Mouse (Mus musculus): ENCODE measurements around the gene Trpc4ap. TPM values are rescaled to one million over a fixed set of nuclear protein-coding genes. Genes with fewer than 3 reads are reported as not detected.

Trpc4ap gene
- polyA plus RNA-seq, 1 experiment, result 70.5 TPM

GRCm38 (mm10) chr2:155662390-155662789, 29.8 kb downstream of the Trpc4ap start:
- H3K4me3 ChIP-seq (ENCODE audit: insufficient read depth, poor library complexity, severe bottlenecking), result no peak overlapping the region
- H3K79me2 ChIP-seq (ENCODE audit: control insufficient read depth, insufficient read depth), result no peaks in the 10 kb centered on the region
- TF ChIP-seq MYOG (IDR thresholded peaks at IDR 0.05; ENCODE audit: control insufficient read depth, extremely low read depth, insufficient read length) (no peak), MYOD1 (IDR thresholded peaks at IDR 0.05; ENCODE audit: control insufficient read depth, insufficient read length, low read depth) (no peak), CTCF (IDR thresholded peaks at IDR 0.05; ENCODE audit: control insufficient read depth, insufficient read depth, insufficient read length) (no peak), CEBPB (IDR thresholded peaks at IDR 0.05; ENCODE audit: low read depth) (no peak), USF1 (IDR thresholded peaks at IDR 0.05; ENCODE audit: low read depth) (no peak), MAX (IDR thresholded peaks at IDR 0.05) (no peak), FOSL1 (IDR thresholded peaks at IDR 0.05; ENCODE audit: insufficient read depth, low read length, poor library complexity, severe bottlenecking) (no peak)
- no peaks in the 10 kb centered on the region for H3K27me3 ChIP-seq (ENCODE audit: control insufficient read depth, insufficient read depth, insufficient read length)
- H3ac ChIP-seq (ENCODE audit: control insufficient read depth, insufficient read length, low read depth), result no peak overlapping the region
- H3K79me3 ChIP-seq (ENCODE audit: low read depth), result no peaks in the 10 kb centered on the region
- peaks cover 62% of the 10 kb centered on the region for H3K36me3 ChIP-seq (ENCODE audit: control insufficient read depth, insufficient read depth)

- Histone ChIP-seq H3K79me3 (ENCODE audit: low read depth) (no peaks in the 10 kb centered on the region), H3K4me3 (ENCODE audit: insufficient read depth, poor library complexity, severe bottlenecking) (no peak overlapping the region), H3ac (ENCODE audit: control insufficient read depth, insufficient read length, low read depth) (no peak overlapping the region), H3K79me2 (ENCODE audit: control insufficient read depth, insufficient read depth) (no peaks in the 10 kb centered on the region), H3K27me3 (ENCODE audit: control insufficient read depth, insufficient read depth, insufficient read length) (no peaks in the 10 kb centered on the region), H3K36me3 (ENCODE audit: control insufficient read depth, insufficient read depth) (peaks cover 75% of the 10 kb centered on the region)
- no peak for TF ChIP-seq FOSL1 (IDR thresholded peaks at IDR 0.05; ENCODE audit: insufficient read depth, low read length, poor library complexity, severe bottlenecking)
- TF ChIP-seq MYOG (IDR thresholded peaks at IDR 0.05; ENCODE audit: control insufficient read depth, extremely low read depth, insufficient read length), result no peak
- TF ChIP-seq USF1 (IDR thresholded peaks at IDR 0.05; ENCODE audit: low read depth), result no peak
- TF ChIP-seq CEBPB (IDR thresholded peaks at IDR 0.05; ENCODE audit: low read depth), result no peak
- no peak for TF ChIP-seq CTCF (IDR thresholded peaks at IDR 0.05; ENCODE audit: control insufficient read depth, insufficient read depth, insufficient read length)
Measured at GRCm38 (mm10) chr2:155655759-155656372, 36.3 kb downstream of the Trpc4ap start.

- TF ChIP-seq MYOD1 (IDR thresholded peaks at IDR 0.05; ENCODE audit: control insufficient read depth, insufficient read length, low read depth) (no peak), FOSL1 (IDR thresholded peaks at IDR 0.05; ENCODE audit: insufficient read depth, low read length, poor library complexity, severe bottlenecking) (no peak), USF1 (IDR thresholded peaks at IDR 0.05; ENCODE audit: low read depth) (no peak), MAX (IDR thresholded peaks at IDR 0.05) (no peak), CTCF (IDR thresholded peaks at IDR 0.05; ENCODE audit: control insufficient read depth, insufficient read depth, insufficient read length) (no peak), CEBPB (IDR thresholded peaks at IDR 0.05; ENCODE audit: low read depth) (no peak), MYOG (IDR thresholded peaks at IDR 0.05; ENCODE audit: control insufficient read depth, extremely low read depth, insufficient read length) (no peak)
- Histone ChIP-seq H3K27me3 (ENCODE audit: control insufficient read depth, insufficient read depth, insufficient read length) (no peaks in the 10 kb centered on the region), H3K4me3 (ENCODE audit: insufficient read depth, poor library complexity, severe bottlenecking) (no peak overlapping the region), H3K79me2 (ENCODE audit: control insufficient read depth, insufficient read depth) (no peaks in the 10 kb centered on the region), H3ac (ENCODE audit: control insufficient read depth, insufficient read length, low read depth) (no peak overlapping the region), H3K79me3 (ENCODE audit: low read depth) (no peaks in the 10 kb centered on the region), H3K36me3 (ENCODE audit: control insufficient read depth, insufficient read depth) (peaks cover 86% of the 10 kb centered on the region)
Measured at GRCm38 (mm10) chr2:155652618-155653017, 39.6 kb downstream of the Trpc4ap start.

DNA sequence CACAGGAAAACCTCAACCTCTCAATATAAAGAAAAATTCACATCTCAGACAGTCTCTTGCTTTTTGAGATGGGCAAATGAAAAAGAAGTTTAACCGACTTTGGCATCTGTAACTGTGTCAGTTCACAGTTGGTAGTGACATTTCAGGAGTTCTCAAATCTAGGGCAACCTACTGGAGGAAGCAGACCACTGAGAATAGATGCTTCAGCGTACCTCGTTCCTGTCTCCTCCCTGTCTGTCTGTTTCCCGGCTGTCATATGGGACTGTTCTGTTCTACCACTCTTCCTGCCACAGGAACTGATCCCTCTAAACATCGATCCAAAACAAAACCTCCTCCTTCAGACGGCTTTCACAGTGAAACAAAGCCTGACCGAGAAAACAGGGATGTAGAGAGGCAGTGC, 46.4 kb downstream of the Trpc4ap start:
- H3ac ChIP-seq (ENCODE audit: control insufficient read depth, insufficient read length, low read depth), result no peak overlapping the region
- H3K36me3 ChIP-seq (ENCODE audit: control insufficient read depth, insufficient read depth), result peaks cover 57% of the 10 kb centered on the region
- no peak for TF ChIP-seq MAX (IDR thresholded peaks at IDR 0.05)
- TF ChIP-seq FOSL1 (IDR thresholded peaks at IDR 0.05; ENCODE audit: insufficient read depth, low read length, poor library complexity, severe bottlenecking), result no peak
- no peak for TF ChIP-seq MYOG (IDR thresholded peaks at IDR 0.05; ENCODE audit: control insufficient read depth, extremely low read depth, insufficient read length)
- TF ChIP-seq CEBPB (IDR thresholded peaks at IDR 0.05; ENCODE audit: low read depth), result no peak
- no peaks in the 10 kb centered on the region for H3K79me3 ChIP-seq (ENCODE audit: low read depth)
- H3K4me3 ChIP-seq (ENCODE audit: insufficient read depth, poor library complexity, severe bottlenecking), result no peak overlapping the region
- no peaks in the 10 kb centered on the region for H3K27me3 ChIP-seq (ENCODE audit: control insufficient read depth, insufficient read depth, insufficient read length)
- H3K79me2 ChIP-seq (ENCODE audit: control insufficient read depth, insufficient read depth), result no peaks in the 10 kb centered on the region

DNA sequence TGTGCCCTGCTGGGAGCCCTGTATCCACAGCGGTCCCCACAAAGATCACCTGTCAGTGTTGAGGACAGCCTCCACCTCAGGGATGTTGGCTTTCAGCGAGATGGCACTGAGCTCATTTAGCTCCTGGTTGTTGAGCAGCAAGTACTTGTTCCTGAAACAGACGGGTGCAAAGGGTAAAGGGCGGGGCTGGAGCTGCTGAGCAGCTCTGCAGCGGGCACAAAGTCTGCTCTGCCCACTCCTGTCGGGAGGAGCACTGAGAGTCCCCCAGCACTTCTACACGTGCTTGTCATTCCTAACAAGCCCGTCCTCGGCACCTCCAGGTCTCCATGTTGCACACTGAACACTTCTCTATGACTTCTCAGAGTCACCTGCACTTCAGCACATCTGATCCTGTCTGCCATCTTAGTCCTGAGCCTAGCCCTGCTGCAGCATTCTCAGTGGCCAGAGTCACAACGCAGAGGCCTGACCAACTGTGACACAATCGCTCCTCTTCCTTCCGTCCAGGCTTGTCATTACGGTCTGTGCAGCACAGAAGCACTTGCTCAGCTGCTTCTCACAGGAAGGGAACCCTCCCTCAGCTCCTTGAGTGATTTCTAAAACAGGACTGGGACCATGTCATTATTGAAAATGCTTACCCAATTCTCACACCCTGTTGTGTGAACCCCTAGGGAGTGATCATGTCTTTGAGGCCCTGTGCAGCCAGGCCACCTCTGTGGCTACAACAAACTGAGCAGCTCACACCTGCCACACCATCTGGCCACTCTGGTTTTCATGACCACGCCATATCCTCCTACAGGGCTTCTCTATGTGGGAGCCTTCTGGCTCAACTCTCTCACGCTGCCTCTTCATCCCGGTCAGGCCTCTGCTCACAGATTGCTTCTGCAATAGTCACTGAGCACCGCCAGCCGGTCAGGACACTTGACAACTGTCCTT, 50.4 kb downstream of the Trpc4ap start:
- H3K4me3 ChIP-seq (ENCODE audit: insufficient read depth, poor library complexity, severe bottlenecking), result no peak overlapping the region
- no peaks in the 10 kb centered on the region for H3K79me3 ChIP-seq (ENCODE audit: low read depth)
- no peaks in the 10 kb centered on the region for H3K79me2 ChIP-seq (ENCODE audit: control insufficient read depth, insufficient read depth)
- H3K27me3 ChIP-seq (ENCODE audit: control insufficient read depth, insufficient read depth, insufficient read length), result no peaks in the 10 kb centered on the region
- peaks cover 64% of the 10 kb centered on the region for H3K36me3 ChIP-seq (ENCODE audit: control insufficient read depth, insufficient read depth)
- no peak overlapping the region for H3ac ChIP-seq (ENCODE audit: control insufficient read depth, insufficient read length, low read depth)
- TF ChIP-seq MYOD1 (IDR thresholded peaks at IDR 0.05; ENCODE audit: control insufficient read depth, insufficient read length, low read depth) (no peak), MAX (IDR thresholded peaks at IDR 0.05) (no peak), MYOG (IDR thresholded peaks at IDR 0.05; ENCODE audit: control insufficient read depth, extremely low read depth, insufficient read length) (no peak), CEBPB (IDR thresholded peaks at IDR 0.05; ENCODE audit: low read depth) (no peak), CTCF (IDR thresholded peaks at IDR 0.05; ENCODE audit: control insufficient read depth, insufficient read depth, insufficient read length) (no peak), FOSL1 (IDR thresholded peaks at IDR 0.05; ENCODE audit: insufficient read depth, low read length, poor library complexity, severe bottlenecking) (no peak), USF1 (IDR thresholded peaks at IDR 0.05; ENCODE audit: low read depth) (no peak)
